Mouse (Mus musculus): Measurements from ENCODE around the gene Timm22.

Gene Timm22

GRCm38 (mm10) chr11:76406702-76407583, at the start of gene Timm22:
Gene Timm22 (plus strand): TSS chr11:76406952.
- CTCF ChIA-PET = interaction anchor here (0.7 to 1.1 kb wide), 2 partner anchors 9 to 149 kb away, joined by 3 read pairs; no protein-coding TSS in a partner anchor

- CTCF ChIA-PET = no interaction called here
Observed at GRCm38 (mm10) chr11:76357464-76357863, 49.3 kb upstream of the Timm22 start.

GRCm38 (mm10) chr11:76358628-76359320, 48.0 kb upstream of the Timm22 start:
- CTCF ChIA-PET = no interaction called here

GRCm38 (mm10) chr11:76360255-76360654, 46.5 kb upstream of the Timm22 start:
- CTCF ChIA-PET = no interaction called here

DNA sequence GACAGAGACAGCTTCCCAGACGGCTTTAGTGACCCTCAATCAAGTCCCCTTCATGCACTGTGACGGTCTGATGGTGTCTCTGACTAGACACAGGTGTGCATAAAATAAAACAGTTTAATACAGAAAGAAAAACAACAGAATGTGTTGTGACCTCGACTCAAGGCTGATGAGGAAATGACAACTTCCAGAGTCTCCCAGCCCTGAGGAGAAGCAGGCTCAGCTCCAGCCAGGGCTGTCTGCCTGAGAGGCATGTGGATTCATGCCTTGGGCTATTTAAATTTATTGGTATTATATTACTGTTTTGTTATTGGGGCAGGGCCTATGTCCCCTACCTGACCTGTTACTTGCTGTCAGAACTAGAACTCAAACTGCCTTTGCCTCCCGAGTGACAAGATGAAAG, 45.3 kb upstream of the Timm22 start:
- CTCF ChIA-PET = no interaction called here

DNA sequence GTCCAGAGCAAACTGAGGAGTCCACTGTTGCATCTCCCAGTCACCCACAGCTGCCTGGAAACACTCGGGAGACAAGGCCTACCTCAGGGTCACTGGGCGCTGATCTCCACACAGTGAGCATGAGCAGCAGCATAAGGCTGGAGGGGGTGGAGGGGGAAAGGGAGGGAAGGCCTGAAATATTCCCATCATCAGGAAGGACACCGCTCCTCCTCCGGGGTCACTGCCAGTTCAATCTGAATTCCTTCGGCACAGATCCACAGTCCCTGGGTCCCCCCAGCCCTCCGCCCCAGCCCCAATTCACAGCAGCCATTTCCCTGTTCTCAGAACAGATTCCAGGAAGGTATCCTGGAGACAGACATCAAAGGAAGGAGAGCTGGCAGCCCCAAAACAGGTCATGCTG, 43.6 kb upstream of the Timm22 start:
- CTCF ChIA-PET = no interaction called here

GRCm38 (mm10) chr11:76363636-76364035, 43.1 kb upstream of the Timm22 start:
- CTCF ChIA-PET = no interaction called here

GRCm38 (mm10) chr11:76364038-76364437, 42.7 kb upstream of the Timm22 start:
- CTCF ChIA-PET = no interaction called here

- CTCF ChIA-PET = no interaction called here
Observed at GRCm38 (mm10) chr11:76366720-76367119, 40.0 kb upstream of the Timm22 start.

- CTCF ChIA-PET = no interaction called here
Observed at GRCm38 (mm10) chr11:76370491-76370890, 36.3 kb upstream of the Timm22 start.

DNA sequence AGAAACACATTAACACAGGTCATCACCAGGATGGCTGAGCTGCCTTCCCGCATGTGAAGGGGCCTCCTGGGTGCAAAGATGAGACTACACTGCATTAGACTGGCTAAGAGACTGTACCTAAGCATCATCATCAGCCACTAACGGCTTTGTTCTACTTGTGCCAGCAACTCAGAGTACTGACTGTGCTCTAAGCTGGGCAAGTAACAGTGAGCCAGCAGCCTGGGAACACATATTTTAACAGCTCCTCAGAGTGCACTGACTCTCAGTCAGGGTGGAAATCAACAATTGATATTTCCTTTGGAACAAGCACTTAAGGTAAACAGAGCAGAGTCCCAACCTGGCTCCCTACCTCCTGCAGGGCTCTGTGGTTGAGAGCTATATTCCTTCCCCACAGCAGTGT, 34.6 kb upstream of the Timm22 start:
- CTCF ChIA-PET = interaction anchor here (0.6 to 0.8 kb wide), 2 partner anchors 31 to 1190 kb away, joined by 5 to 6 read pairs; no protein-coding TSS in a partner anchor

DNA sequence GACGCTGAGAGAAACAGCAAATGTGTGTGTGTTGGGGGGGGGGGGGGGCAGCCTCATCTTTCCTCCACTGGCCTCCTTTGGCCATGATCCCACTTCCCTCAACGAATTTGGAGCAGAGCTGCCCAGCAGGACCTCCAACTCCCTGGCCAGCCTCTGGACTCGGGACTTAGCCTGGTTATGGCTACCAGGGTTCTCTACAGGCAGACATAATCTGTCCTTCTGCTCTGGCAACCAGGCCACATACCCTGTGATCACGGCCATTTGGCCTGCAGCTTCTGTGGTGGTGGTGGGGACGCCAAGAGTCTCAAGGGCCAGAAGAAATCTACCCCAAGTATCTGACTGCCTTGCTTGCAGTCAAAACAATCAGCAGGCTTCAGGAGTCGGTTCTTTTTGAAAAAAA, 34.2 kb upstream of the Timm22 start:
- CTCF ChIA-PET = interaction anchor here (0.8 kb wide), 1 partner anchor 1191 kb away, joined by 6 read pairs; no protein-coding TSS in a partner anchor

DNA sequence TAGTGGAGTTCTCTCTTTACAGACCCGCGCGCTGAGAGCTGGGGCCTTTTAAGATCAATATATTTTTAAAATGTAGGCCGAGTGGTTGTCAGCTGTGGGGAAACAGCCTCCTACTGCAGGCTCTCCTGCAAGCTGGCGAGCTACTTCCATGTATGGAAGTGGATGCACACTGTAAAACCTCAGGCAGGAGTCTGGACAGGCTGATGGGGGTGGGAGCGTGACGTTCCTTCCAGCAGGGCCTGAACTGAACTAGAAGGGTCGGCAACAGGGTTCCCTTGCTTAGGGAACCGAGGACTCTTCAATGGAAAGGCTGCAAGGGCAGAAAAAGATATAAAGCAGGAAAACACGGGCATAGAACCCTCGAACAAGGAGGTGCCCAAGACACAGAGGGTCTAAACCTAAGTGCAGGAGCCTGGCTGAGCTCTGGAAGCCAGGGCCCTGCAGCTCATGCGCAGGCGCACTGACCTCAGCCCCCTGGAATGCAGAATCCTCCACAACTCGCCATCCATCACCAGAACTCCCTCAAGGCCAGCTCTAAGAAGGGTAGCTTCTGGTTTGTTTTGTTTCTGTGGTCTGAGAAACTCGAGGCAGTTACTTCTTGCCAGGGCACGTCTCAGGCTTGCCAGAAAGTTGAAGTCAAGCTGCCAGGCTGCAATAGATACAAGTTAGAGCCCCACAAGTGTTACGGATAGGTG, 32.1 kb upstream of the Timm22 start:
- CTCF ChIA-PET = interaction anchor here (0.6 kb wide), 1 partner anchor 1556 kb away, joined by 3 read pairs; the partner anchor contains the start of gene Sez6

DNA sequence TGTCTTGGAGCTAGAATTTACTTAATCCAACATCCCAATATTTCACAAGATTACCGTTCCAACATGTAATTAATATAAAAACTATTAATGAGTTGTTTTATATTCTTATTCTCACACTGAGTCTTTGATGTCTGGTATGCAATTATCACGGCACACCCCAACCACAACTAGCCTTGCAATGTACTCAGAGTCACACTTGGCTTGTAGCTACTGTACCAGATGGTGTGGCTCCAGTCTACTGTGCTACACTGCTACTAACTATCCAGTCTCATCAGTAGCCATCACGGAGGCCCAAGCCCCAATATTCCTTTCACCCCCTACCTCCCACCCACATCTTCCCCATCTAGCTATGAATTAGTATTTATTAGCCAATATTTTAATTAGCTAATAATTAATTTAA, 30.3 kb upstream of the Timm22 start:
- CTCF ChIA-PET = no interaction called here

- CTCF ChIA-PET = no interaction called here
Observed at GRCm38 (mm10) chr11:76379921-76380544, 26.7 kb upstream of the Timm22 start.

DNA sequence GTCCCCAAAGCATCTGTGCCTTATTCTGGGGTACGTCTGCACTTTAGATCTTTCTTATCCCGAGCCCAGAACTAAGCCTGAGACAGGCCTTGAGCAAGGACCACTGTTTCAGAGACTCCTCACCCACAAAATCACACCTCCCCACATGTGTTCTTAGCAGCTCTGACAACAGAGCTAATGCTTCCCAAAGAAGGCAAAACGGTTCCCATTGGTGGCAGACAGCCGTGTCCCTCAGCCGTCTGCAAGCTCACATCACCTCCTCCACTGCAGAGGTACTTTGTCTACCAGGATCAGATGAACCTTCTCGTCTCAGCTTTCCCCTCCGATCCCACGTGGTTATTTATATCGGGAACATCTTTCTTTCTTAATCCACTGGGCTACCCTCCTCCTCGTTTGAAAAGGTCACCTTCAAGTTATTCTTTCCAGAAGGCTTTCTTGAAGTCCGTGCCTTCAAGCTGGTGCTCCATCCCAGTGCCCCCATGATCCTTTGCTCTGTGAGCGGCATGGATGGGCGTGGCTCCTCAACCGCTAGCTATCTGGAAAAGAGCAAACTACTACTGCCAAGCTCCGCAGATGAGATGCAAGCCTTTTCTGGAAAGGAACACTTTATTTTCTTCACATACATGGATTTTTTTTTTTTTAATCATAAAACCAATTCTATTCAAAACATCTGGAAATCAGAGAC, 25.4 kb upstream of the Timm22 start:
- CTCF ChIA-PET = no interaction called here

DNA sequence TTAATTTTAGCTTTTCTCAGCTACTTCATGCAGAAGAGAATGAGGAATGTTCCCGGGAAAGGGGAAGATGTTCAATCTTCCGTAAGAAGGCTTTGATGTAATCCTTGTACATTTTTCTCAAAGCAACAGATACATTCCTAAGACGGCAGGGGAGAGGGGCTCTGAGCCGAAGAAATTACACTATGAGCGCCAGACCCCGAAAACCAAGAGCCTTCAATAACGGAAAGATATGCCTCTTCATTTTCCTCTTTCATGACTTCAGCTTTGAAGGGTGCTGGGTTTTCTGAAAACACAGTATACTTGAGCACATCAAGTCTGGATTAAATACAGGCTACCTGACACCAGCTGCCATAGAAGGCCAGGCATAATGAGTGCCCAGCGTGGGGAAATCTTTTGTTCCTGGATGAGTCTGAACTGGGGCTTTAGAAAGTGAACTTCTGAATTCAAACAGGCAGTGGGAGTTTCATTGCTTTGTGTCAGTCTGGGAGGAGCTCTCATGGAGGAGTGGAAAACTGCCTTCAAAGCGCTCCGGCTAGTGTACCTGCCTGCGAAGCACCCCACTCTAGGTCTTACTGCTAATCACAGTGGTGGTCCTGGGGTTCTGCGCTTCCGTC, 23.9 kb upstream of the Timm22 start:
- CTCF ChIA-PET = no interaction called here

DNA sequence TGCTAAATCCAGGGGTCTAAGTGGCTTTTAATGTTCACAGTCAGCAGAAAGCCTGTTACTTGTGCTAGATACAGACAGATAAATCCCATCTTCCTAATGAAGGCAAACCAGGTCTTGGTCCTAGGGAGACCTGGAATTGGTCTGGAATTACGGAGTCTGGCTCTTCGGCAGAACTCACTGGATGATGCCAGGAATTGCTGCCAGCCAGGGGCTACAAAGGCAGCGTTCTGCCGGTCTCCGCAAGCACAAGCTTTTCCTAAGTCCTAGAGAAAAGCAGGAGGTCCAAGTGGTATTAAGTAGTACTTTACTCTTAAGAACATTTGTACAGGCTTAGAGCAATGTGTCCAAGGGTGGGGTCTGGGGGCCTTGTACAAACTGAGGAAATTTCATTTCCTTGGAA, 22.4 kb upstream of the Timm22 start:
- CTCF ChIA-PET = no interaction called here

- CTCF ChIA-PET = no interaction called here
Observed at GRCm38 (mm10) chr11:76385017-76385416, 21.7 kb upstream of the Timm22 start.

DNA sequence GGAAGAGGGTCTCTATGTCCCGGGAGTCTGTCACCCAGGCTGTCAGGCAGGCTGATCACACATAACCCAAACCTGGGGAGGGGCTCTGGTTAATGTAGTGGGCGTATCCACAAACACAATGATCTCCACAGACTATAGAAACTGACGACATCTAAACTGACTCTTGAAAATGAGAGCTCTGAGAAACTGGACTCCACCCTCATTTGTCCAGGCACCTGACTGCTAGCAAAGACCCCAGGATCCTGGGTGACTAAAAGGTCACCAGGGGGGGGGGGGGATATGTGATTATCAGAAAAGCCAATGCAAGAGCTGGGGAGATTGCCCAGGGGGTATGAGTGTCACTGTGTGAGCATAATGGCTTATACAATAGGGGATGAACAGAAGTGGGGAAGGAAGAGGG, 21.0 kb upstream of the Timm22 start:
- CTCF ChIA-PET = no interaction called here

- CTCF ChIA-PET = no interaction called here
Observed at GRCm38 (mm10) chr11:76387097-76387496, 19.7 kb upstream of the Timm22 start.
